Mouse (Mus musculus): ENCODE results near the gene Hnrnpa0. TPM values are rescaled to one million over a fixed set of nuclear protein-coding genes. Genes with fewer than 3 reads are reported as not detected.
A peak's percentile ranks its signal among the peaks of the same experiment; 100 is the strongest.

Gene Hnrnpa0
- polyA plus RNA-seq (2014; fragmentation: Nextera tagmentation; extraction: Ambion mirVana): 50.6 and 54.5 TPM in 2 replicates

DNA sequence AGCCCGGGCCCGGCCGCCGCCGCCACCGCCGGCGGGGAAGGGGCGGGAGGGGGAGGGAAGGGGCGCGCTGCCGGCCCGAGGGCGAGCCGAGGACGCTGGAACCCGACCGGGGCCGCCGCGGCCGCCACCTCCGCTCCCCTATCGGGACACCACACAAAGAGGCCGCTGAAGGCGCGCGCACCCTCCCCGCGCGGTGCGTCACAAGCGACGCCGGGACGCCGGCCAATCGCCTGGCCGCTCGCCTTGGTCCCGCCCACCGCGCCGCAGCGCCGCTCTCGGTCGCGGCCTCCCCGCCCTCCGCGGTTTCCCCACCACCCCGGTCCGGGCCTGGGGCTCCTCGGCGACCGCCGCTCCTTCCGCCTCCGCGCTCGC is at the start of gene Hnrnpa0:
Gene Hnrnpa0 (minus strand): TSS at position 161 of the 372 bp plus-strand sequence.
- H3K27me3 ChIP-seq (ENCODE audit: control insufficient read depth, insufficient read depth, low read length): no peaks in the 10 kb centered on the region
- H3K9me3 ChIP-seq (ENCODE audit: control insufficient read depth, low read length): no peaks in the 10 kb centered on the region
- under 1% methylated on average over 30 of the region's 62 CpGs for WGBS
- H3K36me3 ChIP-seq (ENCODE audit: control insufficient read depth, insufficient read depth, low read length): peaks cover 3% of the 10 kb centered on the region; the same call in 1 of the 2 replicates
- H3K4me3 ChIP-seq (ENCODE audit: low read depth, low read length): peak within 1 kb of the TSS; percentile 100
- ATAC-seq (ENCODE audit: insufficient number of reproducible peaks, low FRiP score, low TSS enrichment, low read depth) (peak; percentile 94), DNase-seq (ENCODE audit: low spot score) (peak; percentile 95)
- peak within 1 kb of the TSS; percentile 99 for H3K27ac ChIP-seq (replicated peaks; ENCODE audit: low read depth, low read length)
- peak within 1 kb of the TSS; percentile 100 for H3K9ac ChIP-seq (ENCODE audit: low read length)
- H3K4me1 ChIP-seq (ENCODE audit: control insufficient read depth, insufficient read depth, low read length): 0 out of 2 replicates have a peak, but pooled peaks cover 2% of the 10 kb centered on the region
- H3K4me2 ChIP-seq (ENCODE audit: low read depth, severe bottlenecking): peak within 1 kb of the TSS; percentile 65

DNA sequence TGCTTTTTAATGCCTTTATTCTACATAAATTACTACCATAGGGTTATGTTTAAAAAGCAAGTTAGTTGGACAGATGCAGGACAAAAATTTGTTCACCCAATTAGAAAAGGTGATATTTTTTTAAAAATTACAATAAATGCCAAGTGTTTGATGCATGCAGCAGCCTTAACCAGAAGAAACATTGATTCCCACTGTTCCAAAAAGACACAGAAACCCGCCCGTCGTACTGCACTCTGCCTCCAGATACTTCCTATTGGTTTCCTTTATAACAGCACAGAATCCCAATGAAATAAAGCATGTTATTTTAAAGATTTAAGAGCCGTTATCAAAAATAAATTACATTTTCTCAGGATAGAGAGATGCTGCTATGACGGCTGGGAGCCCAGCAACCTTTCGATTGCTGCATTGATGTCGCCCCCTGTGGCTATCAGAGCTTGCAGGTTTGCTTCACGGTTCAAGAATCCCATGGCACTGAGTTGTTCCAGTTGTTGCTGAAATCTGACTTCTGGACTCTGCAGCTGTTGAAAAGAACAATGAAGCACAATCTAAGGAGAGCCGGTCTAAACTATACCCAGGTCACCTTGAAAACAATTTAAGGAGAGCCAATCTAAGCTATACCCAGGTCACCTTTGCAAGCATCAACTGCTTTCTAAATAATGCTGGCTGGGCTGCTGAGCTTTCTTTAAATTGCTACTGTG is 49.3 kb upstream of the Hnrnpa0 start:
- ATAC-seq (ENCODE audit: insufficient number of reproducible peaks, low FRiP score, low TSS enrichment, low read depth): no peak
- Histone ChIP-seq H3K9ac (ENCODE audit: low read length) (no peak overlapping the region), H3K4me3 (ENCODE audit: low read depth, low read length) (no peak overlapping the region), H3K27me3 (ENCODE audit: control insufficient read depth, insufficient read depth, low read length) (no peaks in the 10 kb centered on the region), H3K27ac (replicated peaks; ENCODE audit: low read depth, low read length) (no peak overlapping the region), H3K4me2 (ENCODE audit: low read depth, severe bottlenecking) (no peak overlapping the region), H3K9me3 (ENCODE audit: control insufficient read depth, low read length) (no peaks in the 10 kb centered on the region), H3K36me3 (ENCODE audit: control insufficient read depth, insufficient read depth, low read length) (peaks cover 16% of the 10 kb centered on the region), H3K4me1 (ENCODE audit: control insufficient read depth, insufficient read depth, low read length) (no peaks in the 10 kb centered on the region)
- no peak for DNase-seq (ENCODE audit: low spot score)
- 92% methylated on average over 9 of the region's 9 CpGs for WGBS

- WGBS: 86% methylated on average over 3 of the region's 3 CpGs
- DNase-seq (ENCODE audit: low spot score) (no peak), ATAC-seq (ENCODE audit: insufficient number of reproducible peaks, low FRiP score, low TSS enrichment, low read depth) (no peak)
- no peaks in the 10 kb centered on the region for H3K4me1 ChIP-seq (ENCODE audit: control insufficient read depth, insufficient read depth, low read length)
- peaks cover 15% of the 10 kb centered on the region for H3K36me3 ChIP-seq (ENCODE audit: control insufficient read depth, insufficient read depth, low read length)
- no peaks in the 10 kb centered on the region for H3K9me3 ChIP-seq (ENCODE audit: control insufficient read depth, low read length)
- no peaks in the 10 kb centered on the region for H3K27me3 ChIP-seq (ENCODE audit: control insufficient read depth, insufficient read depth, low read length)
- H3K9ac ChIP-seq (ENCODE audit: low read length): no peak overlapping the region
- no peak overlapping the region for H3K4me2 ChIP-seq (ENCODE audit: low read depth, severe bottlenecking)
- H3K27ac ChIP-seq (replicated peaks; ENCODE audit: low read depth, low read length): no peak overlapping the region
- no peak overlapping the region for H3K4me3 ChIP-seq (ENCODE audit: low read depth, low read length)
Measured at GRCm38 (mm10) chr13:58176105-58176504, 47.7 kb upstream of the Hnrnpa0 start.

GRCm38 (mm10) chr13:58168119-58168518 is 39.8 kb upstream of the Hnrnpa0 start:
- Histone ChIP-seq H3K4me3 (ENCODE audit: low read depth, low read length) (no peak overlapping the region), H3K9me3 (ENCODE audit: control insufficient read depth, low read length) (no peaks in the 10 kb centered on the region), H3K36me3 (ENCODE audit: control insufficient read depth, insufficient read depth, low read length) (peaks cover 3% of the 10 kb centered on the region; the same call in 1 of the 2 replicates), H3K4me1 (ENCODE audit: control insufficient read depth, insufficient read depth, low read length) (no peaks in the 10 kb centered on the region), H3K27me3 (ENCODE audit: control insufficient read depth, insufficient read depth, low read length) (no peaks in the 10 kb centered on the region), H3K4me2 (ENCODE audit: low read depth, severe bottlenecking) (no peak overlapping the region), H3K9ac (ENCODE audit: low read length) (no peak overlapping the region), H3K27ac (replicated peaks; ENCODE audit: low read depth, low read length) (no peak overlapping the region)
- ATAC-seq (ENCODE audit: insufficient number of reproducible peaks, low FRiP score, low TSS enrichment, low read depth): no peak
- no peak for DNase-seq (ENCODE audit: low spot score)

DNA sequence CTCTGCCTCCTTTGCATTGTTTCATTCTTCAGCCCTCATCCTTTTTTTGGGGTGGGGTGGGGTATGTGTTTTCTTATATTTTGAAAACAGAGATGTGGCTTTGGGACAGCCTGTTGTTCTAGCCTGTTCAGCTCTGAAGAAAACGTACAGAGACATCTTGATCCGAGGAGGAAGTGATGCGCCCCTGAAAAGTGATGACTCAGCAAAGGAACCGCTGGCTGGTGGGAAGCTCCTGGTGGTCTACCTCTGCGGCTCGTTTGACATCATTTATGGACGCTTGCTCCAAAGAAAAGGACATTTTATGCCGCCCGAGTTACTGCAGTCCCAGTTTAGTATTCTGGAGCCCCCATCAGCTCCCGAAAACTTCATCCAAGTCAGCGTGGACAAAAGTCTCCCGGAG is 35.0 kb upstream of the Hnrnpa0 start:
- ATAC-seq (ENCODE audit: insufficient number of reproducible peaks, low FRiP score, low TSS enrichment, low read depth) (no peak), DNase-seq (ENCODE audit: low spot score) (no peak)
- Histone ChIP-seq H3K9me3 (ENCODE audit: control insufficient read depth, low read length) (no peaks in the 10 kb centered on the region), H3K4me1 (ENCODE audit: control insufficient read depth, insufficient read depth, low read length) (no peaks in the 10 kb centered on the region), H3K4me3 (ENCODE audit: low read depth, low read length) (no peak overlapping the region), H3K9ac (ENCODE audit: low read length) (no peak overlapping the region), H3K4me2 (ENCODE audit: low read depth, severe bottlenecking) (no peak overlapping the region), H3K27ac (replicated peaks; ENCODE audit: low read depth, low read length) (no peak overlapping the region), H3K36me3 (ENCODE audit: control insufficient read depth, insufficient read depth, low read length) (peaks cover 4% of the 10 kb centered on the region), H3K27me3 (ENCODE audit: control insufficient read depth, insufficient read depth, low read length) (no peaks in the 10 kb centered on the region)
- WGBS: 95% methylated on average over 12 of the region's 12 CpGs

DNA sequence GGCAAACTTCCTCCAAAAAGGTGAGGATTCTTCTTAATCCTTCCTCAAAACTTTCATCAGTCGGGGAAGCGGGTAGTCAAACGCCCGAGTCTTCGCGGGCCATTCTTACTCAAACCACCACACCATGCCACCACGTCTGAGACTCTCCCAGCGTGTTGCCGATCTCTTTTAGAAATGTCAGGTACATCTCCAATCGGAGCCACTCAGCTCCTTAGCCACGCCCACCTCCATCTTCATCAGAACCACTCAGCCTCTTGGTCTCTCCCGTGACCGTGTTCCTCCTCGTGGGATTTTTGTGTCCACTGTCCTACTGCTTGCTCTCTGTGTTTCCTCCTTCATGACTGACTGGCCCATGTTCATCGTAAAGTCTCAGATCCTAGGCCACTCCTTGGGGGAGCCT is 32.4 kb upstream of the Hnrnpa0 start:
- DNase-seq (ENCODE audit: low spot score) (no peak), ATAC-seq (ENCODE audit: insufficient number of reproducible peaks, low FRiP score, low TSS enrichment, low read depth) (no peak)
- peaks cover 4% of the 10 kb centered on the region for H3K36me3 ChIP-seq (ENCODE audit: control insufficient read depth, insufficient read depth, low read length)
- no peaks in the 10 kb centered on the region for H3K27me3 ChIP-seq (ENCODE audit: control insufficient read depth, insufficient read depth, low read length)
- H3K4me2 ChIP-seq (ENCODE audit: low read depth, severe bottlenecking): no peak overlapping the region
- H3K9me3 ChIP-seq (ENCODE audit: control insufficient read depth, low read length): no peaks in the 10 kb centered on the region
- 92% methylated on average over 15 of the region's 15 CpGs for WGBS
- H3K4me3 ChIP-seq (ENCODE audit: low read depth, low read length): no peak overlapping the region
- H3K9ac ChIP-seq (ENCODE audit: low read length): no peak overlapping the region
- no peak overlapping the region for H3K27ac ChIP-seq (replicated peaks; ENCODE audit: low read depth, low read length)
- H3K4me1 ChIP-seq (ENCODE audit: control insufficient read depth, insufficient read depth, low read length): no peaks in the 10 kb centered on the region

DNA sequence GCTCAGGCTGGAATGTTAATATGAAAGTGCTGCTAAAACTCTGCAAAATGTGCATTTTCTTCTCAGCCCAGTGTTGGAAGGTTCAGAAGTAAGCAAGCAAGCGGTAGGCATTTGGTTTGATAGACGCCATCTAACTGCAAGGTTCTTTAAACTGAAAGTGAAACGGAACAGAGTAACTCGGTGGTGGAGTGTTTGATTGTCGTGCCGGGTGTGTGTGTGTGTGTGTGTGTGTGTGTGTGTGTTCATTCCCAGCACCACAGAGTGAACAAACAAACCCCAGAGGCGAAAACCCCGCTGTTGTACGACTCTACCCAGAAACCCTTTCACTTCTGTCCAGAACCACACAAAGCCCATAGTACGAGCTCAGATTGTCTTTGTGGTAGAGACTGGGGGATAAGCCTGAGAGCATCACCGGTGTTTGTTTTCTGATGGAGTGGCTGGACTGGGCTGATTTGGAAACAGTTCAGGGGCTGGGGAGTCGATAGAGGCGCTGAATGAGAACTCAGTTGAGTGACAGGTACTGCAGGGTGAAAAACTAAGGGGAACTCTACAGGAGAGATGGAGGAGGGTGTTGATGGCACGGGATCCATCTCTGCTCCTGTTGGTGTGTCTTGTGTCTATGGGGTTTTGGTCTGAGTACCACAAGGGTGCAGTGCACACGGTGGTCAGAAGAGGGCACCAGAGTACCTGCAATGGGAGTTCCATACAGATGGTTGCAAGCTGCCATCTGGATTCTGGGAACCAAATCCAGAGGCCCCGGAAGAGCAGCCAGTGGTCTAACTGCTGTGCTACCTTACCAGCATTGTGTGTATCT is 29.9 kb upstream of the Hnrnpa0 start:
- Histone ChIP-seq H3K4me3 (ENCODE audit: low read depth, low read length) (peak overlapping the region; percentile 68), H3K4me2 (ENCODE audit: low read depth, severe bottlenecking) (peak overlapping the region; percentile 97), H3K9me3 (ENCODE audit: control insufficient read depth, low read length) (no peaks in the 10 kb centered on the region), H3K36me3 (ENCODE audit: control insufficient read depth, insufficient read depth, low read length) (peaks cover 4% of the 10 kb centered on the region), H3K27ac (replicated peaks; ENCODE audit: low read depth, low read length) (no peak overlapping the region), H3K4me1 (ENCODE audit: control insufficient read depth, insufficient read depth, low read length) (no peaks in the 10 kb centered on the region), H3K27me3 (ENCODE audit: control insufficient read depth, insufficient read depth, low read length) (no peaks in the 10 kb centered on the region), H3K9ac (ENCODE audit: low read length) (peak overlapping the region; percentile 76)
- ATAC-seq (ENCODE audit: insufficient number of reproducible peaks, low FRiP score, low TSS enrichment, low read depth) (peak; percentile 44; the same call in 1 of the 2 replicates), DNase-seq (ENCODE audit: low spot score) (peak; percentile 95)
- 10% methylated on average over 16 of the region's 16 CpGs for WGBS

- peak; percentile 90 for DNase-seq (ENCODE audit: low spot score)
- Histone ChIP-seq H3K4me2 (ENCODE audit: low read depth, severe bottlenecking) (peak within 1 kb of the TSS; percentile 97), H3K4me1 (ENCODE audit: control insufficient read depth, insufficient read depth, low read length) (no peaks in the 10 kb centered on the region), H3K9me3 (ENCODE audit: control insufficient read depth, low read length) (no peaks in the 10 kb centered on the region), H3K27ac (replicated peaks; ENCODE audit: low read depth, low read length) (no peak within 1 kb of the TSS), H3K4me3 (ENCODE audit: low read depth, low read length) (peak within 1 kb of the TSS; percentile 68), H3K9ac (ENCODE audit: low read length) (peak within 1 kb of the TSS; percentile 76), H3K27me3 (ENCODE audit: control insufficient read depth, insufficient read depth, low read length) (no peaks in the 10 kb centered on the region), H3K36me3 (ENCODE audit: control insufficient read depth, insufficient read depth, low read length) (peaks cover 4% of the 10 kb centered on the region)
- ATAC-seq (ENCODE audit: insufficient number of reproducible peaks, low FRiP score, low TSS enrichment, low read depth): peak; percentile 81
- WGBS: under 1% methylated on average over 30 of the region's 30 CpGs
Measured at GRCm38 (mm10) chr13:58157447-58158098, 29.2 kb upstream of the Hnrnpa0 start, which contains the start of gene Idnk. TSS of gene Idnk (plus strand) at chr13:58157649.

Measured in limb, embryonic 11.5 days (tissue).